Mouse (Mus musculus) liver, embryonic 12.5 days (tissue): ENCODE data around the gene Arl6. TPM values are rescaled to one million over a fixed set of nuclear protein-coding genes. Genes with fewer than 3 reads are reported as not detected.

Experiments
- polyA plus RNA-seq: library from polyadenylated mRNA; unstranded; fragments of >200 nt; fragmentation: Nextera tagmentation; extraction: Ambion mirVana; gene quantifications from 2 replicates; pipeline ENCODE4 v1.2.1, GENCODE M21; 2016

Arl6 gene
- polyA plus RNA-seq, 1 experiment from 2014 or later, result 7.1 TPM

Other genes starting within 250 kb of the Arl6 start
- gene Gabrr3, start 232.1 kb downstream of the Arl6 start, polyA plus RNA-seq, result not detected in 2 replicates
- 28.8 and 29.7 TPM in 2 replicates for gene Riox2, start 167.6 kb downstream of the Arl6 start, polyA plus RNA-seq
- 1.8 and 2.4 TPM in 2 replicates for gene Crybg3, start 38.4 kb downstream of the Arl6 start, polyA plus RNA-seq